Mouse (Mus musculus) kidney, postnatal 0 days (tissue): ENCODE measurements at regions not wholly inside any gene's neighbourhood (a gene's known extent, or its start where the extent isn't known, plus 50 kb on each side); places are given as distances from the start of the nearest gene placed in this dataset.
"Not testable (repeated sequence)": the region's sequence is repeated elsewhere in the genome, so short reads cannot be mapped to it uniquely, and the experiment has no call there.

ENCODE experiments used
- ATAC-seq: fragments of 200-750 bp; cut with Nextera tagmentation; replicated peaks from 2 replicates; pipeline ENCODE4 v1.8.0; 2017; ENCODE audit warnings: low read depth, moderate number of reproducible peaks, moderate TSS enrichment, moderate library complexity; ENCODE audit not compliant: low FRiP score
- DNase-seq: peaks from one replicate; pipeline ENCODE4 v3.0.0-alpha.2; 2016; ENCODE audit warnings: low spot score
- H3K27ac ChIP-seq: fragments of 300-500 bp; sonication (generic); 2 replicates; pipeline ENCODE4 v1.5.1; 2014; ENCODE audit warnings: mild to moderate bottlenecking
- H3K27me3 ChIP-seq: fragments of 300-500 bp; sonication (generic); 2 replicates; pipeline ENCODE4 v1.6.1; 2014; ENCODE audit warnings: low read length, mixed read lengths; ENCODE audit not compliant: insufficient read depth
- H3K36me3 ChIP-seq: fragments of 300-500 bp; sonication (generic); 2 replicates; pipeline ENCODE4 v1.6.1; 2014; ENCODE audit warnings: low read length, mixed read lengths; ENCODE audit not compliant: insufficient read depth
- H3K4me1 ChIP-seq: fragments of 300-500 bp; sonication (generic); replicated peaks from 2 replicates; pipeline ENCODE4 v1.6.1; 2014; ENCODE audit warnings: antibody characterized with exemption, low read length, mixed read lengths; ENCODE audit not compliant: insufficient read depth
- H3K4me2 ChIP-seq: fragments of 300-500 bp; sonication (generic); 2 replicates; pipeline ENCODE4 v1.6.1; 2014; ENCODE audit warnings: mild to moderate bottlenecking, low read length, moderate library complexity, mixed read lengths
- H3K4me3 ChIP-seq: fragments of 300-500 bp; sonication (generic); replicated peaks from 2 replicates; pipeline ENCODE4 v1.5.1; 2014; ENCODE audit warnings: low read depth, low read length
- H3K9ac ChIP-seq: fragments of 300-500 bp; sonication (generic); 2 replicates; pipeline ENCODE4 v1.6.1; 2014; ENCODE audit warnings: low read depth, low read length
- H3K9me3 ChIP-seq: fragments of 300-500 bp; sonication (generic); replicated peaks from 2 replicates; pipeline ENCODE4 v1.6.1; 2016; ENCODE audit warnings: low read length, inconsistent platforms, mixed read lengths
- CTCF ChIP-seq: IDR thresholded peaks from 2 replicates; pipeline ENCODE4 v1.5.1; 2016; ENCODE audit warnings: antibody characterized with exemption, low read depth, mild to moderate bottlenecking, moderate library complexity
- WGBS: fragments of 180-500 bp; shearing (Covaris S2); extraction: QIAGEN DNeasy Blood & Tissue Kit; methylation state at CpG from one replicate; pipeline ENCODE4 v1.1.7; 2014; 5-methylcytosine and 5-hydroxymethylcytosine counted together

GRCm38 (mm10) chr15:41325633-41326252, 1191.6 kb downstream of the 9330182O14Rik start:
- Histone ChIP-seq H3K27ac (no peak overlapping the region), H3K4me1 (no peaks in the 10 kb centered on the region), H3K9ac (no peak overlapping the region), H3K27me3 (no peaks in the 10 kb centered on the region), H3K9me3 (no peaks in the 10 kb centered on the region), H3K4me2 (no peak overlapping the region), H3K36me3 (no peaks in the 10 kb centered on the region), H3K4me3 (no peak overlapping the region)
- ATAC-seq (no peak), DNase-seq (peak; percentile 84)
- 21% methylated on average over 7 of the region's 7 CpGs for WGBS
- peak; percentile 89 for TF ChIP-seq CTCF

- H3K9ac ChIP-seq: no peak overlapping the region
- no peak overlapping the region for H3K27ac ChIP-seq
- WGBS: 94% methylated on average over 2 of the region's 2 CpGs
- H3K4me1 ChIP-seq: no peaks in the 10 kb centered on the region
- TF ChIP-seq CTCF: no peak
- DNase-seq: no peak
- no peak for ATAC-seq
- H3K4me3 ChIP-seq: no peak overlapping the region
- no peaks in the 10 kb centered on the region for H3K36me3 ChIP-seq
- H3K4me2 ChIP-seq: no peak overlapping the region
- no peaks in the 10 kb centered on the region for H3K27me3 ChIP-seq
- no peaks in the 10 kb centered on the region for H3K9me3 ChIP-seq
Observed at GRCm38 (mm10) chr15:41329286-41329685, 1195.1 kb downstream of the 9330182O14Rik start.

DNA sequence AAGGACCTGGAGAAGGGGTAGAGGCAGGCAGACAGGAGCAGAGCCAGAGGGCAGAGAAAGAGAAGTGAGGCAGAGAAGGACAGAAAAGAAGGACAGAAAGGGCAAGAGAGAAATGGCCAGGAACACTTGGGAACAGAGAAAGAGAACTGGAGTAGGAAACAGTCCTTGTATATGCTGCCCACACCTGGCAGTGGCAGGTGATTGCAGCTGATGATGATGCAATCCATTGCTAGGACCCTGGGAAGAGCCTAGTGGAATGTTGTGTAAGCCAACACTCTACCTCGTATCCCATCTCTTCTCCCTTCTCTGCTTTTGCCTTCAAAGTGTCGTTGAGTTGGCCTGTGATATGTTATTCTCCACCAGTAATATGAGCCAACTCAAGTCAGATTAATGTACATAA, 1195.9 kb downstream of the 9330182O14Rik start:
- no peak overlapping the region for H3K27ac ChIP-seq
- no peak overlapping the region for H3K4me3 ChIP-seq
- no peaks in the 10 kb centered on the region for H3K36me3 ChIP-seq
- no peaks in the 10 kb centered on the region for H3K9me3 ChIP-seq
- H3K4me2 ChIP-seq: no peak overlapping the region
- no peak overlapping the region for H3K9ac ChIP-seq
- TF ChIP-seq CTCF: peak; percentile 59
- H3K27me3 ChIP-seq: no peaks in the 10 kb centered on the region
- WGBS: 18% methylated on average over 2 of the region's 2 CpGs
- DNase-seq (no peak), ATAC-seq (no peak)
- no peaks in the 10 kb centered on the region for H3K4me1 ChIP-seq

GRCm38 (mm10) chr15:41332451-41332850, 1198.3 kb downstream of the 9330182O14Rik start:
- H3K4me2 ChIP-seq: no peak overlapping the region
- no peaks in the 10 kb centered on the region for H3K4me1 ChIP-seq
- 85% methylated on average over 1 of the region's 1 CpGs for WGBS
- H3K36me3 ChIP-seq: no peaks in the 10 kb centered on the region
- TF ChIP-seq CTCF: no peak
- DNase-seq: no peak
- H3K9me3 ChIP-seq: no peaks in the 10 kb centered on the region
- no peaks in the 10 kb centered on the region for H3K27me3 ChIP-seq
- no peak overlapping the region for H3K27ac ChIP-seq
- no peak overlapping the region for H3K9ac ChIP-seq
- no peak for ATAC-seq
- no peak overlapping the region for H3K4me3 ChIP-seq

DNA sequence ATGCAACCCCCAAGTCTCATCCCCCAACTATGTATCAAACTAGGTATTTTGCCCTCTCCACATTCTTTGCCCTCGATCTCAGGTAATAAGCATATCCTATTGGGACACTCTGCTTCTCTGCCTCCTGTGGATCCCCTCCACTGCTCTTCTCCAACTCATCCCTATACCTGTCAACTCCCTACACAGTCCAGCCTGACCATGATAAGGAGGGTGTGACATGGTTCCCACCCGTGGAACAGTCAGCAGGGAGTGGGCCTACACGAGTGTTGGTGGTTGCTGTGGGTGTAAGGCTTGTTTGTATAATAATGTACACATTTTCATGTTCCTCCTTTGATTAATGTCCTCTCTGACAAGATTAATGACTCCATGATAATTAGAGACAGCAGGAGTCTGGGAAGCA, 1199.0 kb downstream of the 9330182O14Rik start:
- Histone ChIP-seq H3K9ac (no peak overlapping the region), H3K4me1 (no peaks in the 10 kb centered on the region), H3K4me3 (no peak overlapping the region), H3K9me3 (no peaks in the 10 kb centered on the region), H3K36me3 (no peaks in the 10 kb centered on the region), H3K27me3 (no peaks in the 10 kb centered on the region), H3K4me2 (no peak overlapping the region), H3K27ac (no peak overlapping the region)
- TF ChIP-seq CTCF: no peak
- ATAC-seq (no peak), DNase-seq (no peak)
- WGBS: 67% methylated on average over 3 of the region's 3 CpGs

DNA sequence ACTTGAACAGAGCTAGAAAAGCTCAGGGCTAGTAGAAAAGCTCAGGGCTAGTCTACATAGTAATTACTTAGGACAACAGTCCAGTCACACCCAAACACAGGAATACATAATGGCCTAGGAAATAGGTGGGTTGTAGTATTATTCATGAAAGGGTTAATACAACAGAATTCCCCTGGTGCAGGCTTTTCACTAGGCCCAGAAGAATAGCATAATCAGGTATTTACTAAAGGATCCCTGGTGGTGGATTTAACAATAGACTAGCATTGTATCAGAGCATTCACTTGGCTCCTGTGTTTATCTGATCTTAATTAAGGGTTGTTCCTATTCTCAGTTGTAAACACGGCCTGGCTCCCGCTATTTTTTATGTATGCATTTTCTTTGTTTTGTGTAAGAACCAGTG, 1206.5 kb downstream of the 9330182O14Rik start:
- not testable (repeated sequence) for H3K4me2 ChIP-seq, DNase-seq, H3K36me3 ChIP-seq, H3K27ac ChIP-seq, ATAC-seq, H3K4me3 ChIP-seq, H3K9ac ChIP-seq, H3K27me3 ChIP-seq, H3K4me1 ChIP-seq, H3K9me3 ChIP-seq
- 96% methylated on average over 2 of the region's 2 CpGs for WGBS

GRCm38 (mm10) chr15:41345554-41345953, 1211.4 kb downstream of the 9330182O14Rik start:
- 89% methylated on average over 2 of the region's 2 CpGs for WGBS
- no peaks in the 10 kb centered on the region for H3K27me3 ChIP-seq

More at GRCm38 (mm10) chr15:41345554-41345953, 1211.4 kb downstream of the 9330182O14Rik start:
- Histone ChIP-seq H3K9me3 (no peaks in the 10 kb centered on the region), H3K4me1 (no peaks in the 10 kb centered on the region), H3K27ac (no peak overlapping the region), H3K4me3 (no peak overlapping the region), H3K36me3 (no peaks in the 10 kb centered on the region), H3K9ac (no peak overlapping the region), H3K4me2 (no peak overlapping the region)
- no peak for TF ChIP-seq CTCF
- ATAC-seq (no peak), DNase-seq (no peak)
